19 mouse cellular contexts compared by ENCODE assay signal in genomic region chr4:58832908-58833307, GRCm38 (mm10). TPM values are rescaled to one million over a fixed set of nuclear protein-coding genes. Genes with fewer than 3 reads are reported as not detected.
"Had no signal": no experiment of that assay in that cellular context is flagged by ENCODE, and none has a peak within 500 bp of the region (broad histone marks: within the 10 kb centered on the region; RNA-seq: fewer than 3 reads in every experiment).

No protein-coding gene starts in this region.

- H3K4me3 ChIP-seq: limb, embryonic 10.5 days; megakaryocyte, embryonic 14.5 days; midbrain, embryonic 12.5 days; neural tube, embryonic 13.5 days had no signal

- H3K27me3 ChIP-seq: megakaryocyte, embryonic 14.5 days; midbrain, embryonic 12.5 days; neural tube, embryonic 13.5 days had no signal

- DNase-seq: kidney, adult 11 months; kidney, adult 9 months; kidney, postnatal 10 days; kidney, postnatal 4 days; lung, adult 2 months; lung, postnatal 36 days; retina, postnatal 1 day; right cerebral cortex, postnatal 4 days; spleen, adult 18-20 months; thymus, adult 18-20 months; thymus, postnatal 25 days had no signal

- H3K4me2 ChIP-seq: midbrain, embryonic 12.5 days; neural tube, embryonic 13.5 days had no signal

- H3K9me3 ChIP-seq: limb, embryonic 10.5 days; megakaryocyte, embryonic 14.5 days; midbrain, embryonic 12.5 days; neural tube, embryonic 13.5 days had no signal

- ATAC-seq: lung, postnatal 0 days; midbrain, embryonic 16.5 days had no signal

- H3K4me1 ChIP-seq: limb, embryonic 10.5 days; midbrain, embryonic 12.5 days; neural tube, embryonic 13.5 days had no signal

- H3K9ac ChIP-seq: midbrain, embryonic 12.5 days; neural tube, embryonic 13.5 days had no signal

- H3K27ac ChIP-seq: limb, embryonic 10.5 days; midbrain, embryonic 12.5 days; neural tube, embryonic 13.5 days had no signal

RNA-seq across cellular contexts. Expression of gene Olfr267, which starts 45.4 kb away (rescaled TPM):
- polyA plus RNA-seq: intestine, embryonic 14.5 days; limb, embryonic 10.5 days; lung, adult 2 months; lung, postnatal 0 days; midbrain, embryonic 16.5 days; neural tube, embryonic 13.5 days; stomach, embryonic 14.5 days had no signal
